Mouse (Mus musculus): ENCODE measurements at regions not wholly inside any gene's neighbourhood (a gene's known extent, or its start where the extent isn't known, plus 50 kb on each side); places are given as distances from the start of the nearest gene placed in this dataset.

DNA sequence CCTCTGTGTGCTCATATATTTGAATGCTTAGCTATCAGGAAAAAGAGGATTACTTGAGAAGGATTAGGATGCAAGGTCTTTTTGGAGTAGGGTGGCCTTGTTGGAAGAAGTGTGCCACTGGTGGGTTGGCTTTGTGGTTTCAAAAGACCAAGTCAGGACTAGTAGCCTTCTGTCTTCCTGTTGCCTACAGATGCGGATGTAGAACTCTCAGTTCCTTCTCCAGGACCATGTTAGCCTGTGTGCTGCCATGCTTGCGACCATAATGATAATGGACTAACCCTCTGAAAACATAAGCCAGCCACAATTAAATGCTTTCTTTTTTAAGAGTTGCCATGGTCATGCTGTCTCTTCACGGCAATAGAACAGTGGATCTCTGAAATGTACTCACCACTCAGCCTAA, 135.7 kb upstream of the Dio2 start:
- H3K27me3 ChIP-seq (ENCODE audit: insufficient read depth, low read length) = no peaks in the 10 kb centered on the region
- H3K4me2 ChIP-seq (ENCODE audit: low read depth) = no peak overlapping the region
- TF ChIP-seq CTCF (IDR thresholded peaks at IDR 0.05; ENCODE audit: low read depth) = no peak
- H3K4me1 ChIP-seq (ENCODE audit: insufficient read depth) = no peaks in the 10 kb centered on the region
- no peak overlapping the region for H3K27ac ChIP-seq (ENCODE audit: low read depth, low read length)
- DNase-seq = no peak
- WGBS = 89% methylated on average over 3 of the region's 3 CpGs
- no peaks in the 10 kb centered on the region for H3K36me3 ChIP-seq (ENCODE audit: insufficient read depth)
- no peaks in the 10 kb centered on the region for H3K9me3 ChIP-seq (ENCODE audit: low read length)
- ATAC-seq = no peak
- H3K4me3 ChIP-seq (ENCODE audit: low read depth, low read length) = no peak overlapping the region
- H3K9ac ChIP-seq = no peak overlapping the region

DNA sequence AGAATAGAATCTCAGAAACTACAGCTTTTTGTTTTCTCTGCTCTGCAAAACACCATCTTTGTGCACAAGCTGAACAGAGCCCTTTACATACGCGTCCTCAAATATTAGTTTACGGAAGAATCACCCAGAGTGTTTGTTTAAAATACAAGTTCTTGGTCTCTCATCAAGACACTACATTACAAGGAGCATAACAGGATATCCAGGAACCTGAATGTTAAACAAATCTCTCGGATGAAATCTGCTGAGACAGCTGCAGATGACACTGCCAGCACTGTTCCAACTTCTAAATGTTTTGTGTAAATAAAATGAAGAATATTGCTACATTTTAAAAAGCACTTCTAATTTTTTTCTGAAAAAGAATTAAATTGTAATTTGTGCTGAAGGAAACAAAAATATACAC, 128.4 kb upstream of the Dio2 start:
- Histone ChIP-seq H3K4me3 (ENCODE audit: low read depth, low read length) (no peak overlapping the region), H3K4me2 (ENCODE audit: low read depth) (no peak overlapping the region), H3K27ac (ENCODE audit: low read depth, low read length) (no peak overlapping the region), H3K4me1 (ENCODE audit: insufficient read depth) (no peaks in the 10 kb centered on the region), H3K9me3 (ENCODE audit: low read length) (no peaks in the 10 kb centered on the region), H3K9ac (no peak overlapping the region), H3K27me3 (ENCODE audit: insufficient read depth, low read length) (no peaks in the 10 kb centered on the region), H3K36me3 (ENCODE audit: insufficient read depth) (no peaks in the 10 kb centered on the region)
- TF ChIP-seq CTCF (IDR thresholded peaks at IDR 0.05; ENCODE audit: low read depth) = no peak
- WGBS = 78% methylated on average over 4 of the region's 4 CpGs
- no peak for ATAC-seq
- DNase-seq = no peak

DNA sequence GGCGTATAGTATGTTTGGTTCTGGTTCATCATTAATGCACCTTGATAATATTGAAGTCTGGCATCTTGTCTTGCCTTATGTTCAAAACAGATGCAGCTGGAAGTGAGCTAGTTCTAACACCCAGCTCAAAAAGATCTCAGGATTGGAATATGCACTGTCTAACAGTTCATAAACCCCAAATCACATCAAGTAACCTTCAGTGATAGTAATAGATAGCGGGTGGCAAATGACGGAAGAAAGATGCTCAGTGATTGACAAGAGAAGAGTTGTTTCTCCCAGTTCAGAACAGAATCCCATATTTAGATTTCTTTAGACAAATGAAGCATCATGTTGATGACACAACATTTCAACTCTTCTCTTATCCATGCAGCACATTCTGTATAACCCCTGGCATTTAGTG, 124.4 kb upstream of the Dio2 start:
- H3K27me3 ChIP-seq (ENCODE audit: insufficient read depth, low read length) = no peaks in the 10 kb centered on the region
- H3K4me2 ChIP-seq (ENCODE audit: low read depth) = no peak overlapping the region
- no peak overlapping the region for H3K9ac ChIP-seq
- no peaks in the 10 kb centered on the region for H3K9me3 ChIP-seq (ENCODE audit: low read length)
- 82% methylated on average over 3 of the region's 3 CpGs for WGBS
- H3K36me3 ChIP-seq (ENCODE audit: insufficient read depth) = no peaks in the 10 kb centered on the region
- ATAC-seq (no peak), DNase-seq (no peak)
- no peak for TF ChIP-seq CTCF (IDR thresholded peaks at IDR 0.05; ENCODE audit: low read depth)
- H3K27ac ChIP-seq (ENCODE audit: low read depth, low read length) = no peak overlapping the region
- H3K4me3 ChIP-seq (ENCODE audit: low read depth, low read length) = no peak overlapping the region
- H3K4me1 ChIP-seq (ENCODE audit: insufficient read depth) = no peaks in the 10 kb centered on the region

DNA sequence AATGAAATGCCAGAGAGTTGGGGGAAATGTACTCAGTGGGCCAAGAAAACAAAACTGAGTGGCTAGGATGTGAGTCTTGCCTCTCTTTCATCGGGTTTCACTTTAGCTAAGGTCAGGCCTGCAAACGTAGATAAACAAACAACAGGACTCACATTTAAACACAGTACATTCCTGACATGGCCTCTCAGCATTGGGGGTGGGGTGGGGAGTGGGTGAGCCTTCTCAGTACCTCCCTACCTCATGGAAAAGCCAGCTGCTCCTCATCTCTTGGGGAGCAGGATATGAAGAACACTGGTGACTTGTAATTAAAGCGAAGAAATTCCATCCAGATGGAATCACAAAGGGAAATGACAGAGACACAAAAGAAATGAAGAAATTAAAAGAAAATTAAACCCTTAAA, 119.5 kb upstream of the Dio2 start:
- Histone ChIP-seq H3K4me3 (ENCODE audit: low read depth, low read length) (no peak overlapping the region), H3K27ac (ENCODE audit: low read depth, low read length) (no peak overlapping the region), H3K9me3 (ENCODE audit: low read length) (no peaks in the 10 kb centered on the region), H3K4me2 (ENCODE audit: low read depth) (no peak overlapping the region), H3K27me3 (ENCODE audit: insufficient read depth, low read length) (no peaks in the 10 kb centered on the region), H3K4me1 (ENCODE audit: insufficient read depth) (no peaks in the 10 kb centered on the region), H3K36me3 (ENCODE audit: insufficient read depth) (no peaks in the 10 kb centered on the region), H3K9ac (no peak overlapping the region)
- 70% methylated on average over 3 of the region's 3 CpGs for WGBS
- DNase-seq (no peak), ATAC-seq (no peak)
- TF ChIP-seq CTCF (IDR thresholded peaks at IDR 0.05; ENCODE audit: low read depth) = no peak

DNA sequence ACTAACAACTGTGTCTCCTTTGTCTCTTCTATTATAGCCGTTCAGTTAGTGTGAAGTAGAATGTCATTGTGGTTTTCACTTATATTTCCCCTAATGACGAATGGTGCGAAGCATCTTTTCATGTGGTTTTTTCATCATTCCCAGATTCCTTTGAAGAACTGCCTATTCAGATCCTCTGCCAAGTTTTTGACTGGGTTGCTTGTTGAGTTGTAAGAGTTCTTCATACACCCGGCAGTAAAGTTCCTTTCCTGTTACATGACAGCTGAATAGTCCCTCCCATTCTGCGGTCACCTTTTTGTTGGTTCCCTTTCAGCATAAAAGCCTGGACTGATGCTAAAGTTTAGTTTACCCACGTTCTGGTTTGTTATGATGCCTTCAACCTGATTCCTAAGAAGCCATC, 72.4 kb upstream of the Dio2 start:
- Histone ChIP-seq H3K4me1 (ENCODE audit: insufficient read depth) (no peaks in the 10 kb centered on the region), H3K9me3 (ENCODE audit: low read length) (no peaks in the 10 kb centered on the region), H3K9ac (no peak overlapping the region), H3K27me3 (ENCODE audit: insufficient read depth, low read length) (no peaks in the 10 kb centered on the region), H3K4me2 (ENCODE audit: low read depth) (no peak overlapping the region), H3K27ac (ENCODE audit: low read depth, low read length) (no peak overlapping the region), H3K36me3 (ENCODE audit: insufficient read depth) (no peaks in the 10 kb centered on the region), H3K4me3 (ENCODE audit: low read depth, low read length) (no peak overlapping the region)
- no peak for DNase-seq
- no peak for TF ChIP-seq CTCF (IDR thresholded peaks at IDR 0.05; ENCODE audit: low read depth)
- ATAC-seq = no peak
- 36% methylated on average over 6 of the region's 6 CpGs for WGBS

DNA sequence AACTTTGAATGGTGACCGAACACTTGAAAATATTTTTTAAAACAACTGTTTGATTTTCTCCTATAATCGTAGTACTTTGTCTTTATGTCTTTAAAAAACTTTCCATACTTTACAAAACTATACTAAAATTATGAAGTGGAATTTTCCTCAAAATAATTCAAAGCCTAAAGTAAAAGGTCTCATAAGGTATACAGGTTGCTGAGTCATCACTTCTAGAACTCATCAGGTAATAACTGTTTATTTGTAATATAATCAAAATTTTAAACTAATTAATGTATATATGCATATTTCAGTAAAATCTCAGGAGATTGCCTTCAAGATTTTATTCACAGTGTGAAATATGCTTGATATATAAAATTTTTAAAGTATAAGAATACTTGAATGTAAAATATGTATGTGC, 52.3 kb upstream of the Dio2 start:
- no peak for TF ChIP-seq CTCF (IDR thresholded peaks at IDR 0.05; ENCODE audit: low read depth)
- whole genome bisulfite sequencing = 97% methylated on average over 2 of the region's 2 CpGs
- Histone ChIP-seq H3K27me3 (ENCODE audit: insufficient read depth, low read length) (no peaks in the 10 kb centered on the region), H3K36me3 (ENCODE audit: insufficient read depth) (no peaks in the 10 kb centered on the region), H3K27ac (ENCODE audit: low read depth, low read length) (no peak overlapping the region), H3K4me2 (ENCODE audit: low read depth) (no peak overlapping the region), H3K9me3 (ENCODE audit: low read length) (no peaks in the 10 kb centered on the region), H3K9ac (no peak overlapping the region), H3K4me3 (ENCODE audit: low read depth, low read length) (no peak overlapping the region), H3K4me1 (ENCODE audit: insufficient read depth) (no peaks in the 10 kb centered on the region)
- ATAC-seq = no peak
- DNase-seq = no peak
